Mouse (Mus musculus) limb, embryonic 14.5 days (tissue): ENCODE results near the gene Rtp4. TPM values are rescaled to one million over a fixed set of nuclear protein-coding genes. Genes with fewer than 3 reads are reported as not detected.

Source experiments
- ATAC-seq: fragments of 200-750 bp; cut with Nextera tagmentation; 2 replicates; pipeline ENCODE4 v1.8.0; 2017; ENCODE audit warnings: low read depth, moderate number of reproducible peaks, moderate TSS enrichment; ENCODE audit not compliant: low FRiP score
- DNase-seq: peaks from one replicate; pipeline ENCODE4 v3.0.0-alpha.2; 2015; ENCODE audit warnings: low spot score
- H3K27ac ChIP-seq: fragments of 300-500 bp; sonication (generic); replicated peaks from 2 replicates; pipeline ENCODE4 v1.5.1; 2014; ENCODE audit warnings: low read depth, mild to moderate bottlenecking, low read length, moderate library complexity, mixed read lengths
- H3K27me3 ChIP-seq: fragments of 300-500 bp; sonication (generic); 2 replicates; pipeline ENCODE4 v1.6.1; 2014; ENCODE audit warnings: low read length, mixed read lengths; ENCODE audit not compliant: control insufficient read depth, insufficient read depth
- H3K36me3 ChIP-seq: fragments of 300-500 bp; sonication (generic); 2 replicates; pipeline ENCODE4 v1.6.1; 2014; ENCODE audit warnings: mild to moderate bottlenecking, low read length, moderate library complexity, mixed read lengths; ENCODE audit not compliant: control insufficient read depth, insufficient read depth
- H3K4me1 ChIP-seq: fragments of 300-500 bp; sonication (generic); 2 replicates; pipeline ENCODE4 v1.6.1; 2014; ENCODE audit warnings: antibody characterized with exemption, low read length, mixed read lengths; ENCODE audit not compliant: control insufficient read depth, insufficient read depth
- H3K4me2 ChIP-seq: fragments of 300-500 bp; sonication (generic); replicated peaks from 2 replicates; pipeline ENCODE4 v1.6.1; 2014; ENCODE audit warnings: low read depth, mild to moderate bottlenecking, low read length, moderate library complexity; ENCODE audit not compliant: severe bottlenecking
- H3K4me3 ChIP-seq: fragments of 300-500 bp; sonication (generic); replicated peaks from 2 replicates; pipeline ENCODE4 v1.5.1; 2014; ENCODE audit warnings: low read length
- H3K9ac ChIP-seq: fragments of 300-500 bp; sonication (generic); 2 replicates; pipeline ENCODE4 v1.6.1; 2014; ENCODE audit warnings: mild to moderate bottlenecking, low read depth, low read length, moderate library complexity; ENCODE audit not compliant: severe bottlenecking
- H3K9me3 ChIP-seq: fragments of 300-500 bp; sonication (generic); 2 replicates; pipeline ENCODE4 v1.6.1; 2016; ENCODE audit warnings: low read length; ENCODE audit not compliant: control insufficient read depth
- POLR2A ChIP-seq: fragments of 200-500 bp; IDR thresholded peaks from 2 replicates; pipeline ENCODE4 v1.8.0; 2012; ENCODE audit warnings: inconsistent platforms, mild to moderate bottlenecking, moderate library complexity, borderline replicate concordance; ENCODE audit not compliant: insufficient read depth, insufficient read length; ENCODE audit errors: extremely low read depth
- WGBS: fragments of 180-500 bp; shearing (Covaris S2); extraction: QIAGEN DNeasy Blood & Tissue Kit; methylation state at CpG from one replicate; pipeline ENCODE4 v1.1.7; 2014; 5-methylcytosine and 5-hydroxymethylcytosine counted together
- polyA plus RNA-seq, 2 experiments: library from polyadenylated mRNA; depleted of rRNA in 1 of 2; stranded (reverse) in 1 of 2; unstranded in 1 of 2; fragments of >200 nt; fragmentation: Nextera tagmentation in 1 of 2; extraction: Ambion mirVana in 1 of 2; gene quantifications; 2 replicates each; pipeline versions ENCODE4 v1.2.1 to v1.2.3; 2012 to 2014

Gene Rtp4
- polyA plus RNA-seq, 2 experiments: 4.2 to 5.7 TPM

DNA sequence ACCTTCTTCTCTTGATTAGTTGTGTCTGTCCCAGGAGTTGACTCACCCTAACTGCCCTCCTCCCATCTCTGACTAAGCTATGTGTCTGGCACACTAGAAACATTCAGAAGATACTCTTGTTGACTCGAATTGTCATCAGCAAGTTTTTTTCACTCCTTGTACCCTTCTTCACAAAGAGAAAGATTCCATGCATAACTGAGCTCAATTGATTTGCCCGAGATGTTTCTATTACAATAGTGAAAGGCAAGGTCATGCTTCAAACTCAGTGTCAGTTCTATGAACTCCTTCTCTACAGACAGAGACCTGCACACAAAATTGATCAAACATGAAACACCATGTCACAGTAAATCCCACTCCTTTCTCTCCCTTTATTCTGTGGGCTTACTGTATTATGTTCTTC lies 111.4 kb downstream of the Rtp4 start:
- no peak overlapping the region for H3K9ac ChIP-seq
- H3K27me3 ChIP-seq: no peaks in the 10 kb centered on the region
- DNase-seq (no peak), ATAC-seq (no peak)
- no peak overlapping the region for H3K27ac ChIP-seq
- no peak overlapping the region for H3K4me3 ChIP-seq
- TF ChIP-seq POLR2A: no peak
- no peak overlapping the region for H3K4me2 ChIP-seq
- WGBS: 89% methylated on average over 2 of the region's 2 CpGs
- H3K4me1 ChIP-seq: no peaks in the 10 kb centered on the region
- H3K36me3 ChIP-seq: no peaks in the 10 kb centered on the region
- H3K9me3 ChIP-seq: no peaks in the 10 kb centered on the region; the same call in 1 of the 2 replicates

- Histone ChIP-seq H3K9me3 (no peaks in the 10 kb centered on the region; the same call in 1 of the 2 replicates), H3K27ac (no peak overlapping the region), H3K4me2 (no peak overlapping the region), H3K4me3 (no peak overlapping the region), H3K27me3 (no peaks in the 10 kb centered on the region), H3K9ac (no peak overlapping the region), H3K36me3 (no peaks in the 10 kb centered on the region), H3K4me1 (no peaks in the 10 kb centered on the region)
- 72% methylated on average over 2 of the region's 2 CpGs for WGBS
- TF ChIP-seq POLR2A: no peak
- no peak for DNase-seq
- no peak for ATAC-seq
These were observed 112.6 kb downstream of the Rtp4 start for GRCm38 (mm10) chr16:23632681-23633080.

DNA sequence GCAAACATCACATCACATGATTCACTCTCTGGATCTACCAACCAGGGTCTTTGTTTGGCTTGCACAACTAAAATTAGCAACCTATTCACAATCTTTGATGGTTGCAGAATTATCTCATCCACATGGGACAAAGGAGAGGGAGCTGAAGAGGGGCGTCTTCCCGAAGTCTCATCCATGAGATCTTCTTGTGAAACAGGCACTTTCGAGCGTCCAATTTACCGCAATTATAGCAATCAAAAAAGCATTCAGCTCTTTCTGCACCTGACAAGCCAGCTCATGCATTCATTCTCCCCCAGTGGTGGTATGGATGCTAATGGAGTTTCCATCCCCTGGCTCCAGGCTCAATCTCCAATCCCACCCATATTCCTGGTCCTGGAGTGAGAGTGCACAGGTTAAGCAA lies 132.9 kb downstream of the Rtp4 start:
- Histone ChIP-seq H3K4me2 (no peak overlapping the region), H3K36me3 (no peaks in the 10 kb centered on the region), H3K4me3 (no peak overlapping the region), H3K9ac (no peak overlapping the region), H3K27ac (no peak overlapping the region), H3K9me3 (no peaks in the 10 kb centered on the region), H3K4me1 (no peaks in the 10 kb centered on the region), H3K27me3 (no peaks in the 10 kb centered on the region)
- DNase-seq (no peak), ATAC-seq (no peak)
- no peak for TF ChIP-seq POLR2A
- 97% methylated on average over 5 of the region's 5 CpGs for WGBS

GRCm38 (mm10) chr16:23653479-23653878 lies 133.4 kb downstream of the Rtp4 start:
- DNase-seq (no peak), ATAC-seq (no peak)
- Histone ChIP-seq H3K27me3 (no peaks in the 10 kb centered on the region), H3K27ac (no peak overlapping the region), H3K4me2 (no peak overlapping the region), H3K9me3 (no peaks in the 10 kb centered on the region), H3K9ac (no peak overlapping the region), H3K4me3 (no peak overlapping the region), H3K4me1 (no peaks in the 10 kb centered on the region), H3K36me3 (no peaks in the 10 kb centered on the region)
- WGBS: 77% methylated on average over 4 of the region's 4 CpGs
- no peak for TF ChIP-seq POLR2A

- Histone ChIP-seq H3K27me3 (no peaks in the 10 kb centered on the region), H3K9ac (no peak overlapping the region), H3K9me3 (no peaks in the 10 kb centered on the region), H3K27ac (no peak overlapping the region), H3K4me3 (no peak overlapping the region), H3K4me1 (no peaks in the 10 kb centered on the region), H3K36me3 (no peaks in the 10 kb centered on the region), H3K4me2 (no peak overlapping the region)
- no peak for TF ChIP-seq POLR2A
- WGBS: 75% methylated on average over 13 of the region's 13 CpGs
- no peak for ATAC-seq
- DNase-seq: no peak
These were observed 139.8 kb downstream of the Rtp4 start for GRCm38 (mm10) chr16:23659597-23660531.

Other genes with a start within 250 kb of the Rtp4 start
- 0.08 TPM in 1 of 2 replicates, not detected in the other for gene Rtp1, start 91.2 kb upstream of the Rtp4 start, polyA plus RNA-seq (2012; rRNA removed)
- not detected in 2 replicates for gene Rtp1, start 91.2 kb upstream of the Rtp4 start, polyA plus RNA-seq (2014; fragmentation: Nextera tagmentation; extraction: Ambion mirVana)
- gene Masp1, start 524 bp downstream of the Rtp4 start, polyA plus RNA-seq (2012; rRNA removed): 9.5 and 10.1 TPM in 2 replicates
- 7.2 and 9.7 TPM in 2 replicates for gene Masp1, start 524 bp downstream of the Rtp4 start, polyA plus RNA-seq (2014; fragmentation: Nextera tagmentation; extraction: Ambion mirVana)